ENCODE assay signal across 10 mouse cellular contexts in genomic region chr16:43908881-43909280, GRCm38 (mm10). TPM values are rescaled to one million over a fixed set of nuclear protein-coding genes. Genes with fewer than 3 reads are reported as not detected.
DNase-seq lines count a peak whose midpoint lies in the region; ATAC-seq and TF ChIP-seq lines count a peak whose summit lies in the region.
"Had no signal": no experiment of that assay in that cellular context is flagged by ENCODE, and none has a peak within 500 bp of the region (broad histone marks: within the 10 kb centered on the region; RNA-seq: fewer than 3 reads in every experiment).

No protein-coding gene starts in this region.

- ATAC-seq in intestine, postnatal 0 days, result no peak
- no peak for ATAC-seq in intestine, embryonic 15.5 days
- no peak for ATAC-seq in midbrain, postnatal 0 days (ENCODE audit: low FRiP score)
- ATAC-seq in erythroblast, adult 5-6 weeks (replicated peaks; ENCODE audit: low FRiP score, poor library complexity, severe bottlenecking), result 0 out of 2 replicates have a peak, but pooled peaks have one; percentile 46

- H3K27me3 ChIP-seq in intestine, postnatal 0 days (replicated peaks; ENCODE audit: control insufficient read depth, insufficient read depth, low read length), result no peaks in the 10 kb centered on the region
- H3K27me3 ChIP-seq in intestine, embryonic 15.5 days (replicated peaks), result no peaks in the 10 kb centered on the region
- H3K27me3 ChIP-seq in midbrain, postnatal 0 days (ENCODE audit: insufficient read depth, low read length), result no peaks in the 10 kb centered on the region
- no peaks in the 10 kb centered on the region for H3K27me3 ChIP-seq in midbrain, embryonic 10.5 days (ENCODE audit: low read depth, poor library complexity, severe bottlenecking)
- no peaks in the 10 kb centered on the region for H3K27me3 ChIP-seq in forebrain, embryonic 10.5 days (ENCODE audit: poor library complexity, severe bottlenecking)
- H3K27me3 ChIP-seq: liver, embryonic 13.5 days had no signal

- H3K27ac ChIP-seq in intestine, postnatal 0 days (ENCODE audit: low read depth, low read length), result no peak overlapping the region
- no peak overlapping the region for H3K27ac ChIP-seq in intestine, embryonic 15.5 days
- H3K27ac ChIP-seq in midbrain, postnatal 0 days (ENCODE audit: low read depth, low read length), result no peak overlapping the region
- H3K27ac ChIP-seq in midbrain, embryonic 10.5 days (replicated peaks), result no peak overlapping the region
- no peak overlapping the region for H3K27ac ChIP-seq in forebrain, embryonic 10.5 days
- H3K27ac ChIP-seq: liver, embryonic 13.5 days had no signal

- peak; percentile 47 for TF ChIP-seq CTCF in intestine, postnatal 0 days (IDR thresholded peaks at IDR 0.05; ENCODE audit: low read depth)
- peak; percentile 33; the same call in 1 of the 2 replicates for TF ChIP-seq CTCF in midbrain, postnatal 0 days (IDR thresholded peaks at IDR 0.05)

- H3K4me3 ChIP-seq in intestine, postnatal 0 days (ENCODE audit: low read depth, low read length), result no peak overlapping the region
- H3K4me3 ChIP-seq in intestine, embryonic 15.5 days (replicated peaks), result no peak overlapping the region
- H3K4me3 ChIP-seq in midbrain, postnatal 0 days (ENCODE audit: low read depth, low read length), result no peak overlapping the region
- H3K4me3 ChIP-seq in midbrain, embryonic 10.5 days, result no peak overlapping the region
- no peak overlapping the region for H3K4me3 ChIP-seq in forebrain, embryonic 10.5 days
- H3K4me3 ChIP-seq: liver, embryonic 13.5 days had no signal

- peaks cover 31% of the 10 kb centered on the region for H3K36me3 ChIP-seq in intestine, postnatal 0 days (ENCODE audit: control insufficient read depth, insufficient read depth)
- no peaks in the 10 kb centered on the region for H3K36me3 ChIP-seq in intestine, embryonic 15.5 days
- no peaks in the 10 kb centered on the region for H3K36me3 ChIP-seq in midbrain, postnatal 0 days (ENCODE audit: insufficient read depth, low read length)
- peaks cover 30% of the 10 kb centered on the region for H3K36me3 ChIP-seq in midbrain, embryonic 10.5 days
- peaks cover 36% of the 10 kb centered on the region for H3K36me3 ChIP-seq in forebrain, embryonic 10.5 days (replicated peaks)

- H3K9me3 ChIP-seq in intestine, postnatal 0 days (ENCODE audit: control insufficient read depth), result no peaks in the 10 kb centered on the region
- H3K9me3 ChIP-seq in intestine, embryonic 15.5 days, result no peaks in the 10 kb centered on the region
- no peaks in the 10 kb centered on the region for H3K9me3 ChIP-seq in midbrain, postnatal 0 days (ENCODE audit: low read length)
- no peaks in the 10 kb centered on the region for H3K9me3 ChIP-seq in midbrain, embryonic 10.5 days (replicated peaks)
- no peaks in the 10 kb centered on the region for H3K9me3 ChIP-seq in forebrain, embryonic 10.5 days
- H3K9me3 ChIP-seq: liver, embryonic 13.5 days had no signal

- H3K9ac ChIP-seq in intestine, postnatal 0 days (ENCODE audit: low read depth, low read length), result no peak overlapping the region
- H3K9ac ChIP-seq in intestine, embryonic 15.5 days, result no peak overlapping the region
- H3K9ac ChIP-seq in midbrain, postnatal 0 days (replicated peaks; ENCODE audit: low read length, poor library complexity, severe bottlenecking), result no peak overlapping the region
- H3K9ac ChIP-seq: liver, embryonic 13.5 days had no signal

- no peaks in the 10 kb centered on the region for H3K4me1 ChIP-seq in intestine, postnatal 0 days (replicated peaks; ENCODE audit: control insufficient read depth, insufficient read depth, low read length)
- no peaks in the 10 kb centered on the region for H3K4me1 ChIP-seq in intestine, embryonic 15.5 days (replicated peaks)
- no peaks in the 10 kb centered on the region for H3K4me1 ChIP-seq in midbrain, postnatal 0 days (ENCODE audit: insufficient read depth, low read length)
- H3K4me1 ChIP-seq in midbrain, embryonic 10.5 days, result no peaks in the 10 kb centered on the region
- no peaks in the 10 kb centered on the region for H3K4me1 ChIP-seq in forebrain, embryonic 10.5 days
- H3K4me1 ChIP-seq: liver, embryonic 13.5 days had no signal

- DNase-seq in midbrain, postnatal 0 days (ENCODE audit: low spot score), result no peak
- DNase-seq in midbrain, embryonic 10.5 days (ENCODE audit: low spot score), result no peak
- no peak for DNase-seq in right cerebral cortex, postnatal 36 days (ENCODE audit: low spot score in 2 of 2)
- DNase-seq in forebrain, embryonic 10.5 days (ENCODE audit: extremely low spot score, low spot score), result no peak
- no peak for DNase-seq in right cerebral cortex, postnatal 14 days
- DNase-seq: heart, postnatal 4 days; liver, embryonic 13.5 days had no signal

- 88% methylated on average over 2 of the region's 2 CpGs for WGBS in intestine, postnatal 0 days
- 85% methylated on average over 2 of the region's 2 CpGs for WGBS in intestine, embryonic 15.5 days
- 86% methylated on average over 2 of the region's 2 CpGs for WGBS in midbrain, postnatal 0 days
- WGBS in midbrain, embryonic 10.5 days, result 82% methylated on average over 2 of the region's 2 CpGs
- WGBS in forebrain, embryonic 10.5 days, result 83% methylated on average over 2 of the region's 2 CpGs

- no peak overlapping the region for H3K4me2 ChIP-seq in intestine, postnatal 0 days (replicated peaks; ENCODE audit: low read depth)
- H3K4me2 ChIP-seq in intestine, embryonic 15.5 days (replicated peaks), result no peak overlapping the region
- no peak overlapping the region for H3K4me2 ChIP-seq in midbrain, postnatal 0 days (ENCODE audit: low read depth, low read length, poor library complexity, severe bottlenecking)
- H3K4me2 ChIP-seq: liver, embryonic 13.5 days had no signal

RNA-seq across cellular contexts. Expression of gene Qtrt2, which starts 17.7 kb away (rescaled TPM):
- polyA plus RNA-seq in intestine, postnatal 0 days (2015; fragmentation: Nextera tagmentation; extraction: Ambion mirVana), result 5.8 and 7.0 TPM in 2 replicates
- 22.0 and 25.0 TPM in 2 replicates for polyA plus RNA-seq in intestine, embryonic 15.5 days (2015; fragmentation: Nextera tagmentation; extraction: Ambion mirVana)
- 28.8 and 34.5 TPM in 2 replicates for total RNA-seq in midbrain, postnatal 0 days (2014; rRNA removed)
- 10.3 TPM in 2 replicates for polyA plus RNA-seq in midbrain, postnatal 0 days (2015; fragmentation: Nextera tagmentation; extraction: Ambion mirVana)
- polyA plus RNA-seq in midbrain, embryonic 10.5 days (2016; fragmentation: Nextera tagmentation; extraction: Ambion mirVana), result 32.2 and 32.5 TPM in 2 replicates
- total RNA-seq in erythroblast, adult 5-6 weeks (2015; ENCODE audit: low replicate concordance), result 2.1 and 4.8 TPM in 2 replicates
- total RNA-seq in erythroblast, adult 5-6 weeks (2017; ENCODE audit: low replicate concordance), result 5.5 and 7.5 TPM in 2 replicates
- 33.9 and 38.1 TPM in 2 replicates for polyA plus RNA-seq in forebrain, embryonic 10.5 days (2016; fragmentation: Nextera tagmentation; extraction: Ambion mirVana)

RNA-seq across cellular contexts. Expression of gene Ccdc191, which starts 19.3 kb away (rescaled TPM):
- 3.6 and 4.2 TPM in 2 replicates for polyA plus RNA-seq in intestine, postnatal 0 days (2015; fragmentation: Nextera tagmentation; extraction: Ambion mirVana)
- polyA plus RNA-seq in intestine, embryonic 15.5 days (2015; fragmentation: Nextera tagmentation; extraction: Ambion mirVana), result 11.1 and 11.5 TPM in 2 replicates
- total RNA-seq in midbrain, postnatal 0 days (2014; rRNA removed), result 0.93 and 1.2 TPM in 2 replicates
- 4.0 and 4.6 TPM in 2 replicates for polyA plus RNA-seq in midbrain, postnatal 0 days (2015; fragmentation: Nextera tagmentation; extraction: Ambion mirVana)
- 15.7 and 19.3 TPM in 2 replicates for polyA plus RNA-seq in midbrain, embryonic 10.5 days (2016; fragmentation: Nextera tagmentation; extraction: Ambion mirVana)
- total RNA-seq in erythroblast, adult 5-6 weeks (2015; ENCODE audit: low replicate concordance), result 0.63 and 5.8 TPM in 2 replicates
- total RNA-seq in erythroblast, adult 5-6 weeks (2017; ENCODE audit: low replicate concordance), result 1.4 and 1.7 TPM in 2 replicates
- polyA plus RNA-seq in forebrain, embryonic 10.5 days (2016; fragmentation: Nextera tagmentation; extraction: Ambion mirVana), result 17.0 and 18.0 TPM in 2 replicates
